Mouse (Mus musculus) cortical plate, adult 2 months (tissue): ENCODE results near the gene Ebf1.

Experiments used
- CTCF ChIP-seq: fragments of 200-500 bp; IDR thresholded peaks from 2 replicates; pipeline ENCODE4 v1.5.1; 2011; ENCODE audit warnings: mild to moderate bottlenecking, control low read depth, low read length; ENCODE audit not compliant: insufficient read depth; ENCODE audit errors: extremely low read depth
- POLR2A ChIP-seq: fragments of 200-500 bp; IDR thresholded peaks from 2 replicates; pipeline ENCODE4 v1.6.1; 2011; ENCODE audit warnings: mild to moderate bottlenecking, low read length, control low read depth; ENCODE audit not compliant: insufficient read depth; ENCODE audit errors: extremely low read depth

GRCm38 (mm10) chr11:44725732-44726131 lies 108.6 kb downstream of the Ebf1 start:
- TF ChIP-seq POLR2A (no peak), CTCF (no peak)
